Mouse (Mus musculus) adrenal gland, postnatal 14 days (tissue): ENCODE measurements at regions not wholly inside any gene's neighbourhood (a gene's known extent, or its start where the extent isn't known, plus 50 kb on each side); places are given as distances from the start of the nearest gene placed in this dataset.
A peak's percentile ranks its signal among the peaks of the same experiment; 100 is the strongest.

ENCODE experiments used
- DNase-seq: peaks from one replicate; pipeline ENCODE4 v3.0.0; 2021; ENCODE audit warnings: mixed read lengths

DNA sequence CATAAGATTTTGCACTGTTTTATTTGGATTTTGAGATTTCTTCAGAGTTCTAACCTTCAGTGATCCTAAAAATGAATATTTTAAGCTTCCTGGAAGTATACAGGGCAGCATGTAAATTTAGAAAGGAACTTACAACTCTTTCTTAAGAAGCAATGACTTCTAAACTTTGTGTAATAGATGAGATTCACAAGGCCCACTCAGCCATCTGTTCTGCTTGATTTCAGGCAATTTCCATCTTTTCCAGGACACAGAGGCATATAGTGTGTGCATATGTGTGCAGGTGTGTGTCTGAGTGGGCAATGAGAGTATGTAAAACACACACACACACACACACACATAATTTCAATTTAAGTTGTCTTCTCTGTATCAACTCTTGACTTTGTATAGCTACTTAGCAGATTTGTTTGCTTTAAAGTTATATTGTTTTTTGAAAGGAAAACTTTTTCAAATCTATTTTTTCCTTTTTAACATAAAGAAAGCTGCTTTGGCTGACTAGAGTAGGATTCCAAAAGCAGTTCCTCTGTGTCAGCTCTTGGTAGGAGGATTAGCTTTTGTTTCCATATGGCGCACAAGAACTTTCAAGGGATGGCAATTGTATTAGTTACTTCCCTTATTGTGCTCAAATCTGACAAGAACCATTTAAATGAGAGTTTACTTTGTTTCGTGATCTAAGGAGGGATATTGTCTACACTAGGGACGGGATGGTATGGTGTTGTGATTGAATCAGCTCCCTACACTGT is 387.6 kb downstream of the D3Ertd751e start:
- DNase-seq, result no peak

DNA sequence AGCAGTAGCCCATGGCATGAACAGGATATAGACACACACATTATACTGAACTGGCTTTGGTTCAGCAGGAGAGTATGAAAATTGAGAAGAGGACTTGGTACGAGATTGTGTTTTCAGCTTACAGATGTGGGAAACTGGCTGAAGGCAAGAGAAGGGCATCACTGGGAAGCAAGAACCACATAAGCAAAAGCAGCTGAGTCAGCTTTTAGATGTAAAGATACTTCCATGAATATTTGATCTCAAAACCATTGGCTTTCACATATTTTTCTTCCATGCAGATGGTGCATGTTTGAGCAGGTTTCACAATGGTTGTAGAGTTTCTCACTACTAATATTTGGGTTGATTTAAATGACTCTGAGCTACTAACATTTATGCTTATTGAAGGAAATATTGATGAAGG is 389.9 kb downstream of the D3Ertd751e start:
- DNase-seq, result no peak

DNA sequence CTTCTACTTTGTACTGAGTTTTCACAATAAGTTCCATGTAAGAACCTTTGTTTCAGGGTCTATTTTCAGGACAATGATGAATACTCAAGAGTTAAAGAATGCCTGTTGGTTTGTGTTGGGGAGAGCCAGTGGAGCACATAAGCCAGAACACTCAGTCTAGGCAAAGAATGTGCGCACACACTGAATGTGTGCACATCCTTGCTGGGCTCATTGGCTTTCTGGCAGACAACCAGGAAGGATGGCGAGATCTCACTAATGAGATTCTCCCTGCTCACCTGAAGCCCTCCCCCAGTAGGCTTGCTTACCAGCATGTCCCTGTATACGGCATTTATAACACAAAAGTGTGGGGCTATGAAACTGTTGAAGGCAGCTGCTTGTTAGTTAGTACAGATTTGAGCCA is 411.0 kb downstream of the D3Ertd751e start:
- no peak for DNase-seq

DNA sequence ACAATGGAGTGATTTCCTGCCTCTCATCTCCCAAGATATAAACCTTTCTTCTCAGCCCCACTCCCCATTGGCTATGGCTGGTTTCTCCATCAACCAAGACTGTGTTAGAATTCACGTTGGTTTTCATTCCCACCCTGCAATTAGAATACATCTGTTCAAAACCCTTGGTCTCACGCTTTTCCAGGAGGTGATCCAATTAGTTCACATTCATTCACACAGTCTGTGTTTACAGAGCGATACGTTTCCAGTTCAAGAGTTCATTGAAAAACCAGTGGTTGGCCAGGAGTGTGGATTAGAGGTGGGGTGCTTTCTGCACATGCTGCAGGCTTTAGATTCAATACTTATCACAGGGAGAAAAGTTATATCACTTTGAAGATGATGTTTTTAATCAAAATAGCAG is 412.5 kb downstream of the D3Ertd751e start:
- no peak for DNase-seq

DNA sequence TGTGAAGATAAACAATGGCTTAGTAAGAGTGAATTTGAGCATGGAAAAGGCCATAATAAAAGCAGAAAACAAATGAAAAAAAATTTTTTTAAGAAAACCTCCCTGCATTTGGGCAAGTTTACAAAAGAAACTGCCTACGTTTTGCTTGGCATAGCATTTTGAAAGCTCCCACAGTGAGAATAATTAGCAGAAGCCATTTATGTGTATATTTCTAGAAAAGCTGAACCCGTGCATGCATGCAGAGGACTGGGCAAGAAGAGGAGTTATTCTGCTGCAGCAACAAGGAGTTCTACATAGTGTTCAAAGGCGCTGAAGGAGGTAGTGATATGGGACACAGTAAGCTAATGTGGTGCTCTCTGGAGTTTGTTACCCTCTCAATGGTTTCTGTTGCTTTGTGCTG is 421.3 kb downstream of the D3Ertd751e start:
- DNase-seq, result no peak

DNA sequence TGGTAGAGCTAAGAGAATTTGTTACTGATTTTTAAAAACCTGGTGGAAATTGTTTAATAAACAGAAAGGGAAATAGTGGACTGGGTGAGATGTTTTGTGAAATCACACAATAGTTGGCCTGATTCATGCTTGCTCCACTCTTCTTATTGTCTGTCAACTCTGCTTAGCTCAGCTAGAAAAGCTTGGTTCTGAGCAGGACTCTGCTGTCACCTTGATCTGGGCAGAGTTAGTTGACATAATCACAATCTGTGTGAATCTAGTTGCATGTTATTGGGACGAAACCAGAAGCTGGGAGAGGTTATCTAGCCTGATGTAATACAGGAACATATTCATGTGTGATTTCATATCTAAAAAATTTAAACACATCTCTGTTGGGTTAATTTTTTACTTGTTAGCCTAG is 456.8 kb downstream of the D3Ertd751e start:
- no peak for DNase-seq

DNA sequence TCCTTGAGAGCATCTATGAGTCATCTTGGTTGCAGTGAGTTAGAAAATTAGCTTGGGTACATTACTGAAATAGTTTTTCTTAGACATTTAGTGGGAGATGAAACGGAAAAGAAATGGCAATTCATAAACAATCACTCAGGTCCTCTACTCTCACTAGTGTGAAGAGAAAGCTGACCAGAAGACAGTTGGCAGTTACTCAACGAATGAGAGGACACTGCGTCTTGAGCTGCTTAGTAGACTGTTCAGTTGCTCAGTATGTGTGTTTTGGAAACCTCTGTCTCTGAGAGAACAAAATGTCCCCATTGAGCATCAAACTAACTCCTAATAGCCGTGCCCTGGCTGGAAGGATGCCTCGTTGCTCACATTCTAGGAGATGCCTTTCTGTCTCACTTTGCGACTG is 459.0 kb downstream of the D3Ertd751e start:
- no peak for DNase-seq

DNA sequence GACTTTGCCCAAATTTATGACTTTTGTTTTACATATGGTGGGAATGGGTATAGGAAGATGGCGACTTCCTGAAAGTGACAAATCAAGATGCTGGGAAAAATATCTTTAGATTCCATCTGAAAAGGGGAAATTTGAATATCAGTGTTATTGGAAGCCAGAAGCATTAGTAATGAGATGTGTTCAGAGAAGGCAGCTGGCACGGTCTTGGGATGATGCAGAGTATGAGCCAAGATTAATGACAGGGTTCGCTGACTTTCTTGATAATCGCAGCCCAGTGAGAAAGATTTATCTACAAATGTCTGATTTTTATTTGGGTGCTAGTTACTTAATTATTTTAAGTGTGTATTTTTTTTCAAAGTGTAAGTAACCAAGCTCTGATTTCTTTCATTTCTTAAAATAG is 463.2 kb downstream of the D3Ertd751e start:
- no peak for DNase-seq

DNA sequence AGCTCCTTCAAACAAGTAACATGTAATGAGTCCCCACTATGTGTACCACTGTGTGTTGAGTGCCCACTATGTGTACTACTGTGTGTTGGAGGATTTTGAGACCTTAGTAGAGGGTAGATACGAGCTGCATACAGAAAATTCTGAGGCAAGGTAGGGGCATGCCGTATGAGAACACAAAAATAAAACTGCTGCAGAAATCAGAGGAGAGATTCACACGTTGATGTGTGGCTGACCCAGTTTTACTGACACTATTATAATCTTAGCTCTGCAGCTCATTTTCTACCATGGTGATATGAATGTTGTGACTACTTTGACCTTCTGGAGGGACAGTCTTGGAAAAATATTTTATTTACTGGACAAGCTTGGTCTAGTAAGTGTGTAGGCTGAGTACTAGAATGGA is 469.0 kb downstream of the D3Ertd751e start:
- no peak for DNase-seq

DNA sequence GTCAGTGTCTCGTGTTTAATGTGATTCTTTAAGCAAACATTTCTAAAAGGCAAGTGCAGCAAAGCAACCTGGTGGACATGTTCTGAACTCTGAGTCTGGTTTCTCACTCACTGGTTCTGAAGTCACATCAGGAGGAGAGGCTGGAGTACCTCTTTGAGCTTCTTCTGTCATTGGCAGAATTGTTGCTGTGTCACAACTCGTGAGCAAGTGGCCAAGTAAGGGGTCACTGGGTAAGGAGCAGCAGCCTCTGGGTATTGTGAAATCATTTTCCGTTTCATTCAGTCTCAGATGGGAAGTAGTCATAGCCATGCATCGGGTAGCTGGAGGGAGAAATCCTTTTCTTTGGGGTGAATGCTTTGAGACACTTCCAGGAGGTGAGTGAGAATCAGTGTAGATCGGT is 470.0 kb downstream of the D3Ertd751e start:
- peak; percentile 47 for DNase-seq

DNA sequence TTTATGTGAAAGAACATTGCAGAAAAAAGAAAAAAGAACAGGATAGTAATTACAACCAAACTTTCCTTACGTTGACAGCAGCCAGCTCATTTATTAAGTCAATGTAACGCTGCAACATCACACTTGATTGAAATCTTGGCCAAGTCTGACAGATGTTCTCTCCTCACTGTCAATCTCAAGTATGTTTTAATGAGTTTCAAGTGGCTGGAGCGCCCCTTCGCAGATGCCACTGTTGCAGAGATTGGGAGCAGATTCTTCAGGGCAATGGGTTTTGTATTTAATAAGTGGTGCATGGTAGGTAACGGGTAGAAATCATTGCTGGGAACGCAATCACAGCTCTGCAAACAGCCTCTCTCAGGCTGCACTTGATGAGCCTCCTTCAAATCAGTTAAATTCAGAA is 470.8 kb downstream of the D3Ertd751e start:
- DNase-seq, result no peak

DNA sequence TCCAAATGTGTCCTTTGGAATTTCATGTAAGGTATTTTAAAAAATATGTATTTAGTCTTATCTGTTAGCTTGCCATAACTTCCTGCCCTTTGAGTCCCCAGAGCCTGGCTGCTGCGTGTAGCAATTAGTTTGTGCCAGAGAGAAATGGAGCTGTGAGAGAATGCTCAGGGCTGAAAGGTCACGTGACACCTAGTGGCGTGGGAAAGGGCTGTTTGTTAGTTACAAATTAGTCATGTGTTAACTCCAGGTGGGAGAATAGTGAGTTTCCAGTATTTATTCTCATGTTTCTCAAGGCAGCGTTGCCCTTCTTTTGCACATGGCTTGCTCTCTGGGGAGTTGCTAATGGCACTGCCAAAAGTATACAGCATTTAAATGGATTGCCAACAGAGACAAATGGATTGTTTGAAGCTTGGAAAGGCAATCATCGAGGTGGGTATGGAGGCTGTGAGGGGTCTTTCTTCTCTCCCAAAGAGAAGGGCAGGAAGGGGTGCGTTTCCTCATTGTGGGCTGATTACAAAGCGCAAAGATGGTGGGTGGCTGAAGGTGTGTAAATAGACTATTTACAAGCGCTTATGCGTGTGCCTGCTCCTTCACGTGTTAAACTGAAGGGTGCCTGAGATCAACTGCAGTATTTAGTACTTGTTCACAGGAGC is 472.3 kb downstream of the D3Ertd751e start:
- peak; percentile 6 for DNase-seq

DNA sequence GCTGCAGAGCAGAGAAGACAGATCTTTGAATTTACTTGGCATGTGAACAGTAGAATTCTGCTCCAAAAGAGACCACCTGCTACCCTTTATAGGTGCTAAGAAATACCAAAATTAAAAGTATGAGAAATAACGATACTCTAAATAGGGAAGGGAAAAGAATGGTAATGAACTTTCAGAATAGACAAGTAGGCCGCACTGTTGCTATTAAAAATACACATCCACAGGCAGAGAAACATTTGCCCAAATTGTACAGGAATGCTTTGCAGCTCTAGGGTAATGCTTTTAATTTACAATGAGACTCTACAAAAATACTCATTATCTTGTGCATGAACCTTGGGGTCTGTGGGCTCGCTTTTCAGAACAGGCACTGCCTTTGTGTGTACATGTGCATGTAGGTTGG is 476.3 kb downstream of the D3Ertd751e start:
- no peak for DNase-seq

DNA sequence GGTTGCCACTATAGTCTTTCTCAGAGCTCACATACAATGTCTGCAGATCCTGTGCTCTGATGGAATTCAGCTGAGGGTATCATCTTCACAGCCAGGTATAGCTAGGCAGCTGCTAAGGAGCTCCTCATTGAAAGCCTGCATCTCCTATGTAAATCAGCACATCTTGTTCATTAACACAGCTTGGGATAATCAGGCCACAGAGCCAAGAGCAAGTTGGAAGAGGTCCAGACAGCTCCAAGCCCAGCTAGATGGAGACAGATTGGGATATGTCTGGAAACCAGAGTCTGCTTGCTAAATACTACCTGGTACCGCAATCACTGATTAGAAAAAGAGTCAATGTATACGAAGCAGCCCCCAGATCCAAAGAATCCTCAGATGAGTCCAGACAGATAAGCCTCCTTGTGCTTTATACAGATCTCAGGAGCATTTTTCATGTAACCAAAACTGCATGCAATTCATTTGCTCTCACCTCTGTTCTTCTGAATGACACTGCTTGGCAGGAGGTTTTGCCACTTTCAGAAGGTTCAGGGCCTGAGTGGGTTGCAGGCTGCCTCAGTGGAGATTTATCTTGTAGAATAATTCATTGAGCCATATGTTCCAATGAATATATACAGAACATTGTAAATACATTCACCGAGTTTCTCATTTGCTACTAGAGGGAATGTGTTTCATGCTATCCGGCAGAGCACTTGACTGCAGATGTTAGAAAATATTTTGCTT is 485.4 kb downstream of the D3Ertd751e start:
- no peak for DNase-seq

DNA sequence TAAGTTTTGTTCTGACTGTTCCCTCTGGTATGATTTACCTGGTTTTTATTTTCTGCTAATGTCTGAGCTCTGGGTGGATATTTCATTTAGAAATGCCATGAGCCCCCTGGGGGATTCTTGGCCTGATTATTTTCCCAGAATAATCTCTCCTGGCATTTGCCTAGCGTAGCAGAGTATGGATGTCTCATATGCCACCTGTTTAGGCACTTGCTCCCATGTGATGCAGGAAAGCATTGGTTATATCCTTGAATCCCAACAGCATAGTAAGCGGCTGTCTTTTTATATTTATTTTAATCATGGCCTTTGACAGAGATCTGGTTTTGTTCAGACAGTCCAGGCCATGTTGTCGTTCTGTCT is 486.0 kb downstream of the D3Ertd751e start:
- no peak for DNase-seq

DNA sequence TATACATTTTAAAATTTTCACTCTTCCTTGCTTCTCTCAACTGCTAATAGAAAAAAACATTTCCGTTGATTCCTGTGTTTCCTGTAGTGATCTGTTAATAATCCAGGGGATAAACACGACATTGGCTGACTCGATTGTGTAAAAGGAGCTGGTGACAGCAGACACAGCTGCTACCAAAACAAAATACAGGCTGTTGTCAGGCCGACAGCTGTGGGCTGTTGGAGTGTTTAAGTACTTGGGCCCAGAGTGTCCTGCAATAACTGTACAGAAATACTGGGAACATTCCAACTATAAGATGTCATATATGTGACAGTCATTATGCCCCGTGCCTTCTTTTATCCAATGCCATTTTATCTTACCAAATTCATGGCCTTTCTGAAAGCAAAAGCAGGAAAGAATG is 489.9 kb downstream of the D3Ertd751e start:
- DNase-seq, result no peak

DNA sequence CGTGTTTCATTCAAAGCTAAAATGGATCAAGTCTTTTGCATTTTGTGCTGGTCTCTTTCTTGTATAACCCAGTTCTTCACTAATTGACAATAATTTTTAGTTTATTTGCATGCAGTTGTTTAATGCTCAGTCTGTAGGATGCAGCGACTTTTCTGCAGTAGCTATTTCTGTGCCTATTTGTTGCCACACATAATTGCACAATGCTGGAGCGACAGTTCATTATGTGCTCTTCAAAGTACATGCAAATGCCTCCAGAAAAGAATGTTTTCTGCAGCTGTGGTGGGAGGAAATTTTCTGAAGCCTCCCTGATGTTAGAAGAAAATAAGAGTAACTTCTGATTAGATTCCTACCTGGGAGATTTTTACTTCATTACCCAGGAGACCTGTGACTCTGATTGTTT is 491.3 kb downstream of the D3Ertd751e start:
- DNase-seq, result no peak

DNA sequence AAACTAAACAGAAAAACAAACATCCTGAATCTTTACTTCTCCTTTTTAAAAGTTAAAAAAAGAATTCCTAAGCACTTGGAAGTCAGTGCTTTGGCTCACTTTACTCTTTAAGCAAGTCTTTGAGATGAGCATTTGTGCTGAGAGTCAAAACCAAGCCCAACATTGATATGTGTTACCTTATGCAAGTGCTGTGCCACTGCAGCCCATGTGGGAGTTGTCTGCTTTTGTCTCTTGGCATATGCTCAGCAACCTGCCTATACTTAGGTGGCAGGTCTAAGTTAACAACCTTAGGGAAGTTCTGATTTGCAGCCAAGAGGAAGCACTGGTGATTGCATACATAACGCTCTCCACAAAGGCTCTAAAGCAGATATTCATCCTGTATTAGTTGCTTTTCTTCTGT is 493.1 kb downstream of the D3Ertd751e start:
- DNase-seq, result no peak
